Mouse (Mus musculus) mouse trophoblast stem cell (cell line): ENCODE measurements around the gene Ksr2.
"Not testable (repeated sequence)": the region's sequence is repeated elsewhere in the genome, so short reads cannot be mapped to it uniquely, and the experiment has no call there.

Source experiments
- in situ Hi-C, 2 experiments: fragments of 300-500 bp; cut with MseI, MboI; formaldehyde crosslinking; loops; 2 replicates in 1 of 2; 3 replicates in 1 of 2; pipeline ENCODE4 v1.15.1; 2025

Gene Ksr2

GRCm38 (mm10) chr5:117413507-117414501, at the start of gene Ksr2:
Ksr2 (plus strand) TSS chr5:117414000.
- in situ Hi-C loops = loop anchor here (25.0 kb wide), 2 partner anchors 277 to 302 kb away; partner anchors contain the start of genes Suds3 (in 1 of the 2) and Taok3 (in 1 of the 2)

GRCm38 (mm10) chr5:117364821-117365220, 49.0 kb upstream of the Ksr2 start:
- in situ Hi-C loops = no loop called here

GRCm38 (mm10) chr5:117365904-117366561, 47.8 kb upstream of the Ksr2 start:
- in situ Hi-C loops = no loop called here

- in situ Hi-C loops = no loop called here
Observed at GRCm38 (mm10) chr5:117367206-117367605, 46.6 kb upstream of the Ksr2 start.

DNA sequence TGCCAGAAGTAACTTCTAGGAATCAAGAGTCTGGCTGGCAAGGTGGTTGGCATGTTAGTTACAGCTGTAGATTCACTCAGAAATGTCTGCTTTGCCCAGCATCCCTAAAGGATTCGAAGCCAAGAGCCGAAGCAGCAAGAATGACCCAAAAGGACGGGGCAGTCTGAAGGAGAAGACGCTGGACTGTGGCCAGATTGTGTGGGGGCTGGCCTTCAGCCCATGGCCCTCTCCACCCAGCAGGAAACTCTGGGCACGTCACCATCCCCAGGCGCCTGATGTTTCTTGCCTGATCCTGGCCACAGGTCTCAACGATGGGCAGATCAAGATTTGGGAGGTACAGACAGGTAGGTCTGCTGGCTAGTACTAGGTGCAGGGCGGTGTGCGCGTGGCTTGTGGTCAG, 43.2 kb upstream of the Ksr2 start:
- in situ Hi-C loops = no loop called here

GRCm38 (mm10) chr5:117373418-117373817, 40.4 kb upstream of the Ksr2 start:
- in situ Hi-C loops = no loop called here

DNA sequence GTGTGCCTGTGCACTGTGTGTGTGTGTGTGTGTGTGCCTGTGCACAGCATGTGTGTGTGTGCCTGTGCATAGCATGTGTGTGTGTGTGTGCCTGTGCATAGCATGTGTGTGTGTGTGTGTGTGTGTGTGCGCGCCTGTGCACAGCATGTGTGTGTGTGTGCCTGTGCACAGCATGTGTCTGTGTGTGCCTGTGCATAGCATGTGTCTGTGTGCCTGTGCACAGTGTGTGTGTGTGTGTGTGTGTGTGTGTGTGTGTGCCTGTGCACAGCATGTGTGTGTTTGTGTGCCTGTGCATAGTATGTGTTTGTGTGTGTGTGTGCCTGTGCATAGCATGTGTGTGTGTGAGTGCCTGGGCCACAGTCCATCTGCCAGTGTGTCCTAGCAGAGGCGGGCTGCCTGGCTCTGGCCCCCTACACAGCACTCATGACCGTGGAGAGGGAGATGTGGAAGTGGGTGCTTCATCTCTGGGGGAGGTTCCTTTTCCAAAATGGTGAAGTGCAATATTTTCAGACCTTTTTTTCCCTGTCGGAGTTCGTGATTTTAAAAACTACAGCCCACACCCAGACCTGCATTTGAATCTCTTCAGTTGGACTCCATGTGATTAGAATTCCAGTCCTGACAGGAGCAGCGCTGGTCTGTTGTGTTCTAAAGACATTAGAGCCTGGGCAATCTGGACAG, 39.3 kb upstream of the Ksr2 start:
- in situ Hi-C loops = no loop called here

DNA sequence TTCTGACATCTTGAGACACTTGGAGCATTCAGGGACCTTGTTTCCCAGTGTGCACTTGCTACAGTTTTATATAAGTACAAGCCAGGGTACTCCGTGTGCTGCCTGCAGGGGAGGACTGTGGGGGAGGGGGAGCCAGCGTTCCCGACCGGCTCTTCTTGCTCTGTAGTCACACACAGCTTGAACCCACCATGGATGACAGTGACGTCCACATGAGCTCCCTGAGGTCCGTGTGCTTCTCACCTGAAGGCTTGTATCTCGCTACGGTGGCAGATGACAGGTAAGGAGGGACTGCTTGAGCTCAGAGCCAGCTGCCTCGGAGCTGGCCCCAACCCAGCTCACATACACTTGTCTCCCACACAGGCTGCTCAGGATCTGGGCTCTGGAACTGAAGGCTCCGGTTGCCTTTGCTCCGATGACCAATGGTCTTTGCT, 37.5 kb upstream of the Ksr2 start:
- in situ Hi-C loops = no loop called here

- in situ Hi-C loops = not testable (repeated sequence)
Observed at GRCm38 (mm10) chr5:117377731-117378130, 36.1 kb upstream of the Ksr2 start.

- in situ Hi-C loops = no loop called here
Observed at GRCm38 (mm10) chr5:117380199-117380598, 33.6 kb upstream of the Ksr2 start.

GRCm38 (mm10) chr5:117381785-117382184, 32.0 kb upstream of the Ksr2 start:
- in situ Hi-C loops = no loop called here

- in situ Hi-C loops = no loop called here
Observed at GRCm38 (mm10) chr5:117383198-117383597, 30.6 kb upstream of the Ksr2 start.

GRCm38 (mm10) chr5:117388296-117388751, 25.5 kb upstream of the Ksr2 start:
- in situ Hi-C loops = no loop called here

GRCm38 (mm10) chr5:117388877-117389276, 24.9 kb upstream of the Ksr2 start, which contains the start of gene Rfc5:
Rfc5 (minus strand) TSS chr5:117389047.
- in situ Hi-C loops = no loop called here

- in situ Hi-C loops = no loop called here
Observed at GRCm38 (mm10) chr5:117390895-117391294, 22.9 kb upstream of the Ksr2 start.

DNA sequence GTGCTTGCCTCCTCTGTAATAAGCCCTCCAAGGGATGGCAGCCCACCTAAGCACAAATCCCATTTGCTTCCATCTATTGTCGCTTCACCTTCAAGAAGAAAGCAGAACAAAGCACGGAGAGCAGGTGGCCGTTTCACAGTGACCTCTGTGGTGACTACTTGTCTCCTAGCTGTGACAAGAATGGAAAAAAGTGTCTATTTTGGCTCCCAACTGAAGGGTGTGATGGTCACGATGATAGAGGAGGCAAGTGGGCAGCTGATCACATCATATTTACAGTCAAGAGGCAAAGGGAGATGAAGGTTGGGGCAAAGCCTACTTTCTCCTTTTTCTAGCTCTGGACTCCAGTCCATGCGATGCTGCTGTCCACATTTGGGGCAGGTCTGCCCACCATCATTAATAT, 18.0 kb upstream of the Ksr2 start:
- in situ Hi-C loops = no loop called here

- in situ Hi-C loops = no loop called here
Observed at GRCm38 (mm10) chr5:117396596-117397014, 17.2 kb upstream of the Ksr2 start.

GRCm38 (mm10) chr5:117397371-117397770, 16.4 kb upstream of the Ksr2 start:
- in situ Hi-C loops = no loop called here

- in situ Hi-C loops = no loop called here
Observed at GRCm38 (mm10) chr5:117398007-117398550, 15.7 kb upstream of the Ksr2 start.

DNA sequence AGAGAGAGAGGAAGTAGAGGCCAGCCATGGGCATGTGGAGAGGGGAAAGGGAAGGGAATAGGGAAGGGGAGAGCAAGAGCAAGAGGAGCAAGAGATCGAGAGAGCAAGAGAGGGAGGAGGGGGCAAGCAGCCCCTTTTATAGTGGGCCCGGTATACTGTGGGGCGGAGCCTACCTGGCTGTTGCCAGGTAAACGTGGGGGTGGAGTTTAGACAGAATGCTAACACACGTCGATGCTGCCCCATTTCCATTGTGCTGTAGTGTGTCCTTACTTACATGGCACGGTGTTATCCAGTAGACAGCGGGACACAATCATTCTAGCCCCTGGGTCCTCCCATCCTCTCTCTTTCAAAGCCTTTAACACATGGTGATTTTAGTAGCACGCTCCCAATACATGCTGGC, 14.5 kb upstream of the Ksr2 start:
- in situ Hi-C loops = no loop called here

- in situ Hi-C loops = loop anchor here (25.0 kb wide), 2 partner anchors 266 to 291 kb away; partner anchors contain the start of genes Suds3 (in 1 of the 2) and Taok3 (in 1 of the 2)
Observed at GRCm38 (mm10) chr5:117403609-117404008, 10.2 kb upstream of the Ksr2 start.
